Mouse (Mus musculus) naive thymus-derived CD4-positive, alpha-beta T cell, adult 2 months (primary cell): ENCODE results near the gene Vti1b.
A peak's percentile ranks its signal among the peaks of the same experiment; 100 is the strongest.
"Not testable (repeated sequence)": the region's sequence is repeated elsewhere in the genome, so short reads cannot be mapped to it uniquely, and the experiment has no call there.

Source experiments
- DNase-seq: peaks from one replicate; pipeline ENCODE4 v3.0.0-alpha.2; 2011; ENCODE audit warnings: low read depth

Gene Vti1b

GRCm38 (mm10) chr12:79172019-79172941 is at the start of gene Vti1b:
Vti1b (minus strand) TSS chr12:79172667.
- DNase-seq: peak; percentile 93

GRCm38 (mm10) chr12:79217511-79217910 is 45.0 kb upstream of the Vti1b start:
- DNase-seq: no peak

- no peak for DNase-seq
These were observed 39.0 kb upstream of the Vti1b start for GRCm38 (mm10) chr12:79211447-79211846.

- peak; percentile 70 for DNase-seq
These were observed 36.4 kb upstream of the Vti1b start, which contains the start of gene Rdh12 for GRCm38 (mm10) chr12:79208703-79209464. Rdh12 (plus strand) TSS chr12:79208914.

GRCm38 (mm10) chr12:79201882-79202281 is 29.4 kb upstream of the Vti1b start:
- DNase-seq: no peak

GRCm38 (mm10) chr12:79197105-79197504 is 24.6 kb upstream of the Vti1b start:
- no peak for DNase-seq

GRCm38 (mm10) chr12:79193441-79193840 is 21.0 kb upstream of the Vti1b start:
- peak; percentile 79 for DNase-seq

- DNase-seq: no peak
These were observed 19.7 kb upstream of the Vti1b start, which contains the start of gene Rdh11 for GRCm38 (mm10) chr12:79192193-79192592. Rdh11 (minus strand) TSS chr12:79192293.

GRCm38 (mm10) chr12:79191701-79192100 is 19.2 kb upstream of the Vti1b start:
- peak; percentile 90 for DNase-seq

GRCm38 (mm10) chr12:79190931-79191673 is 18.6 kb upstream of the Vti1b start:
- DNase-seq: peak; percentile 68

- not testable (repeated sequence) for DNase-seq
These were observed 12.7 kb upstream of the Vti1b start for GRCm38 (mm10) chr12:79185160-79185559.

- no peak for DNase-seq
These were observed 3.5 kb upstream of the Vti1b start for GRCm38 (mm10) chr12:79175998-79176397.

- DNase-seq: no peak
These were observed 1.3 kb upstream of the Vti1b start for GRCm38 (mm10) chr12:79173721-79174120.

GRCm38 (mm10) chr12:79171269-79171995 is 1.0 kb downstream of the Vti1b start:
- no peak for DNase-seq

GRCm38 (mm10) chr12:79170421-79170820 is 2.0 kb downstream of the Vti1b start:
- no peak for DNase-seq

GRCm38 (mm10) chr12:79169173-79169572 is 3.3 kb downstream of the Vti1b start:
- no peak for DNase-seq

- DNase-seq: no peak
These were observed 9.6 kb downstream of the Vti1b start for GRCm38 (mm10) chr12:79162876-79163275.

GRCm38 (mm10) chr12:79149653-79150052 is 22.8 kb downstream of the Vti1b start:
- no peak for DNase-seq

- no peak for DNase-seq
These were observed 31.1 kb downstream of the Vti1b start for GRCm38 (mm10) chr12:79141384-79141783.

- no peak for DNase-seq
These were observed 31.7 kb downstream of the Vti1b start for GRCm38 (mm10) chr12:79140811-79141210.

- no peak for DNase-seq
These were observed 33.0 kb downstream of the Vti1b start for GRCm38 (mm10) chr12:79139417-79139816.
